Mouse (Mus musculus): ENCODE measurements around the gene March6. TPM values are rescaled to one million over a fixed set of nuclear protein-coding genes. Genes with fewer than 3 reads are reported as not detected.

March6 gene
- polyA plus RNA-seq, 1 experiment from 2014 or later: 21.7 TPM

DNA sequence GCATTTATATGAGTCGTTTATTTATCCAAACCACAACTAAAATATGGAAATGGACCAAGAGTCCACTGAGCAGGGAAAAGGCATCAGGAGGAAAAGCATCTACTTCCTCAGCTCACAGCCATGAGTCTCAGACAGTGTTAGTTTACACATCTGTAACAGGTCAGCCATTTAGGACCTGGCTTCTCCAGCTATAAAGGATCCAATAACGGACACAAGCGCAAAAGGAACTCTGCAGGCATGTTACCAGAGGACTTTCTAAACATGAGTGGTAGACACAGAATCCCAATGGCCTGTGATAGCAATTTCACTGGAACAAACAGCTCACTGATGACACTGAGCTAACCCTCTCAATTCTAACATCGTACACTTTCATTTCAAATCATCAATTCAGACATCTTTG lies 27.9 kb downstream of the March6 start:
- no peak for ATAC-seq
- H3K36me3 ChIP-seq (ENCODE audit: control insufficient read depth, insufficient read depth, low read length): peaks cover 2% of the 10 kb centered on the region; the same call in 1 of the 2 replicates

DNA sequence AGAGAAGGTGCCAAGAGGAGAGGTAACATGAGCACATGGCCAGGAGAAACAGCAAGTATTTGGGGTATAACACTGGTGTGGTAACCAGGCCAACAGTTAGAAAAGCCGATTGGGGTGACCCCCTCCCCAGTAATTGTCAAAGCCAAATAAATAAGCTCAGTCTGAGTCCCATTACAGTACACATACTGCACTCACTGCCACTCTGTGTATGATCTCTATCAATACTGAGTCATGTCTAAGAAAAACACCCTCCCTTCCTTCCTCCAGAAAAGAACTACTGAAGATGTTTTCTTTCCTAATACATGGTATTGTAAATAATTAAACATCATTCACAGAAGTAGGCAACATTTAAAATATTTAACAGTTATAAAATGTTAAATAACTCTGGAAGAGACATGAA lies 28.5 kb downstream of the March6 start:
- Histone ChIP-seq H3K4me1 (ENCODE audit: control insufficient read depth, insufficient read depth, low read length) (no peaks in the 10 kb centered on the region), H3K9ac (ENCODE audit: low read depth, low read length) (no peak overlapping the region), H3K27me3 (replicated peaks; ENCODE audit: control insufficient read depth, insufficient read depth, low read length) (no peaks in the 10 kb centered on the region), H3K27ac (ENCODE audit: low read length) (no peak overlapping the region), H3K4me2 (ENCODE audit: low read depth, low read length) (no peak overlapping the region), H3K36me3 (ENCODE audit: control insufficient read depth, insufficient read depth, low read length) (peaks cover 5% of the 10 kb centered on the region), H3K4me3 (ENCODE audit: low read length) (no peak overlapping the region), H3K9me3 (ENCODE audit: control insufficient read depth, low read length) (no peaks in the 10 kb centered on the region)
- WGBS: 100% methylated on average over 1 of the region's 1 CpGs
- ATAC-seq: no peak

More for the DNA sequence above, 27.9 kb downstream of the March6 start:
- Histone ChIP-seq H3K4me3 (ENCODE audit: low read length) (no peak overlapping the region), H3K27ac (ENCODE audit: low read length) (no peak overlapping the region), H3K4me2 (ENCODE audit: low read depth, low read length) (no peak overlapping the region), H3K9ac (ENCODE audit: low read depth, low read length) (no peak overlapping the region), H3K4me1 (ENCODE audit: control insufficient read depth, insufficient read depth, low read length) (no peaks in the 10 kb centered on the region), H3K27me3 (replicated peaks; ENCODE audit: control insufficient read depth, insufficient read depth, low read length) (no peaks in the 10 kb centered on the region), H3K9me3 (ENCODE audit: control insufficient read depth, low read length) (no peaks in the 10 kb centered on the region)
- WGBS: 92% methylated on average over 4 of the region's 4 CpGs

DNA sequence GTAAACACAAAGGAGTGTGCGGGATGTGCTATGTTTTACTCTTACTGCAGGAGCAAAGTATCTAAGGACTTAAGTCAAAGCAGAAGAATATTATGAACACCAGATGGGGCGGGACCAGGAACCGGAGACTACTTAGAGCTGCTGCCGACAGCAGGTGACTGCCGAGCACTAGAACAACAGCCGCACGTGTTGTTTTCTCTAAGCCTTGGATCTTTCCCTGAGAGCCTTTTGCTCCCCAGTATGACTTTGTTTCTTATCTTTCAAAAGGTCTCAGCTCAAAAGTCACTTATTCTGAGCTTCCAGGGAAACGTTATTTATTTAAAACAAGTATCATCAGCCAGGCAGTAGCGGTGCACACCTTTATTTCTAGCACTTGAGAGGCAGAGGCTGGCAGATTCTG lies 36.0 kb downstream of the March6 start:
- no peak overlapping the region for H3K9ac ChIP-seq (ENCODE audit: low read depth, low read length)
- no peak overlapping the region for H3K27ac ChIP-seq (ENCODE audit: low read length)
- WGBS: 94% methylated on average over 9 of the region's 9 CpGs
- no peak for ATAC-seq
- H3K4me1 ChIP-seq (ENCODE audit: control insufficient read depth, insufficient read depth, low read length): no peaks in the 10 kb centered on the region
- H3K4me2 ChIP-seq (ENCODE audit: low read depth, low read length): no peak overlapping the region
- no peaks in the 10 kb centered on the region for H3K9me3 ChIP-seq (ENCODE audit: control insufficient read depth, low read length)
- peaks cover 6% of the 10 kb centered on the region; the same call in 1 of the 2 replicates for H3K36me3 ChIP-seq (ENCODE audit: control insufficient read depth, insufficient read depth, low read length)
- H3K4me3 ChIP-seq (ENCODE audit: low read length): no peak overlapping the region
- no peaks in the 10 kb centered on the region for H3K27me3 ChIP-seq (replicated peaks; ENCODE audit: control insufficient read depth, insufficient read depth, low read length)

DNA sequence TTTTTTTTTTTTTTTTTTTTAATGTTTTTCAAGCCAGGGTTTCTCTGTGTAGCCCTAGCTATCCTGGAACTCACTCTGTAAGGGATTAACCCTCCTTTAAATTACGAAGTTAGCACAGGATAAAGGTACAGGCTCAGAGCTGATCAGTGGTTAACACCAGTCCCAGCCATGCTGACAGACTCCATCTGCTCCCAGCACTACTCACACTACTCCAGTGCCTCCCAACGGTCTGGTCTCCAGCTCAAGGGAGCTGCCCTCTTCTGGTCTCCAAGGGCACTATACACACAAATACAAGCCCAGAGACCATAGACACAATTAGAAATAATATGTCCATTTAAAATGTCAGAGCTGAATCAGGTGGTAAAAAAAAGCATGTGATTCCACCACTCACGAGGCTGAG lies 36.5 kb downstream of the March6 start:
- Histone ChIP-seq H3K27me3 (replicated peaks; ENCODE audit: control insufficient read depth, insufficient read depth, low read length) (no peaks in the 10 kb centered on the region), H3K4me2 (ENCODE audit: low read depth, low read length) (no peak overlapping the region), H3K27ac (ENCODE audit: low read length) (no peak overlapping the region), H3K9ac (ENCODE audit: low read depth, low read length) (no peak overlapping the region), H3K4me1 (ENCODE audit: control insufficient read depth, insufficient read depth, low read length) (no peaks in the 10 kb centered on the region), H3K36me3 (ENCODE audit: control insufficient read depth, insufficient read depth, low read length) (peaks cover 6% of the 10 kb centered on the region; the same call in 1 of the 2 replicates), H3K4me3 (ENCODE audit: low read length) (no peak overlapping the region), H3K9me3 (ENCODE audit: control insufficient read depth, low read length) (no peaks in the 10 kb centered on the region)
- 82% methylated on average over 3 of the region's 3 CpGs for WGBS
- ATAC-seq: no peak

DNA sequence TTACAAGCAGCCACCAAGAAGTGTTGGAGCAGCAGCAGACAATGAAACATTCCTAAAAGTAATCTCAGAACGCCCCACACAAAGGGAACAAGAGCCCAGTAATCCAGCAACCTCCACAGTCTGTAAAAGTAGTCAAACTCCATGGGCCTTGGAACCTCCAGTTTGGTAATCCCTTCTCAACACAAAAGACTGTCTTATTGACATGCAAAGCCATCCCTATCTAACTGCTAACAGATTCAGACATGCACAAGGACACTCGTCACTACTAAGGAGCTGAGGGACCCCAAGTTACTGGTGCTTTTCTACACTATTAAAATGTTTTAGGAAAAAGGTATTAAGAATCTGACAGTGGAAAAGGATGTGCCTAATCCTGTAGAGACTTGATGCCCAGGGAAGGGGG lies 43.4 kb downstream of the March6 start:
- H3K4me3 ChIP-seq (ENCODE audit: low read length): no peak overlapping the region
- no peaks in the 10 kb centered on the region for H3K27me3 ChIP-seq (replicated peaks; ENCODE audit: control insufficient read depth, insufficient read depth, low read length)
- H3K9ac ChIP-seq (ENCODE audit: low read depth, low read length): no peak overlapping the region
- 87% methylated on average over 2 of the region's 2 CpGs for WGBS
- no peaks in the 10 kb centered on the region for H3K9me3 ChIP-seq (ENCODE audit: control insufficient read depth, low read length)
- no peaks in the 10 kb centered on the region for H3K4me1 ChIP-seq (ENCODE audit: control insufficient read depth, insufficient read depth, low read length)
- H3K27ac ChIP-seq (ENCODE audit: low read length): no peak overlapping the region
- H3K36me3 ChIP-seq (ENCODE audit: control insufficient read depth, insufficient read depth, low read length): peaks cover 5% of the 10 kb centered on the region; the same call in 1 of the 2 replicates
- H3K4me2 ChIP-seq (ENCODE audit: low read depth, low read length): no peak overlapping the region
- no peak for ATAC-seq

DNA sequence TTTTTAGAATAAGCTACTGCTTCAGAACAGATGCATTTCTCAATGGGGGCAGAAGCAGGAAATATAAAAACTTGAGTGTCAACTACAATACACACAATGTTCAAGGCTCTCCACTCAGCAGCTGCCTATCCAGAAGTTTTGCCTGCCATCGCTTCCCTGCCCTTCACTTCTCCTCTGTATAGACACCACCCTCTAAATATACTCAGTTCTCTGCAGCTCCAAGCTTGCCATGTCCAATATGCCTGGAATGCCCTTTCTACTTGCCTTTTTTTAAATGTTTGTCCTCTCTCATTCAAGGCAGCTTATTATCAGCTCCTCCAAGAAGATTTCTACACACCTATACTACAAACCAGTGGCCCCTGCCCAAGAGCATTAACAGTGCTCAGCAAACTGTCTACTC lies 54.2 kb downstream of the March6 start:
- no peak overlapping the region for H3K4me2 ChIP-seq (ENCODE audit: low read depth, low read length)
- H3K4me1 ChIP-seq (ENCODE audit: control insufficient read depth, insufficient read depth, low read length): no peaks in the 10 kb centered on the region
- no peak overlapping the region for H3K4me3 ChIP-seq (ENCODE audit: low read length)
- 94% methylated on average over 1 of the region's 1 CpGs for WGBS
- no peak for ATAC-seq
- H3K27me3 ChIP-seq (replicated peaks; ENCODE audit: control insufficient read depth, insufficient read depth, low read length): no peaks in the 10 kb centered on the region
- peaks cover 5% of the 10 kb centered on the region; the same call in 1 of the 2 replicates for H3K36me3 ChIP-seq (ENCODE audit: control insufficient read depth, insufficient read depth, low read length)
- H3K9ac ChIP-seq (ENCODE audit: low read depth, low read length): no peak overlapping the region
- no peaks in the 10 kb centered on the region for H3K9me3 ChIP-seq (ENCODE audit: control insufficient read depth, low read length)
- H3K27ac ChIP-seq (ENCODE audit: low read length): no peak overlapping the region

DNA sequence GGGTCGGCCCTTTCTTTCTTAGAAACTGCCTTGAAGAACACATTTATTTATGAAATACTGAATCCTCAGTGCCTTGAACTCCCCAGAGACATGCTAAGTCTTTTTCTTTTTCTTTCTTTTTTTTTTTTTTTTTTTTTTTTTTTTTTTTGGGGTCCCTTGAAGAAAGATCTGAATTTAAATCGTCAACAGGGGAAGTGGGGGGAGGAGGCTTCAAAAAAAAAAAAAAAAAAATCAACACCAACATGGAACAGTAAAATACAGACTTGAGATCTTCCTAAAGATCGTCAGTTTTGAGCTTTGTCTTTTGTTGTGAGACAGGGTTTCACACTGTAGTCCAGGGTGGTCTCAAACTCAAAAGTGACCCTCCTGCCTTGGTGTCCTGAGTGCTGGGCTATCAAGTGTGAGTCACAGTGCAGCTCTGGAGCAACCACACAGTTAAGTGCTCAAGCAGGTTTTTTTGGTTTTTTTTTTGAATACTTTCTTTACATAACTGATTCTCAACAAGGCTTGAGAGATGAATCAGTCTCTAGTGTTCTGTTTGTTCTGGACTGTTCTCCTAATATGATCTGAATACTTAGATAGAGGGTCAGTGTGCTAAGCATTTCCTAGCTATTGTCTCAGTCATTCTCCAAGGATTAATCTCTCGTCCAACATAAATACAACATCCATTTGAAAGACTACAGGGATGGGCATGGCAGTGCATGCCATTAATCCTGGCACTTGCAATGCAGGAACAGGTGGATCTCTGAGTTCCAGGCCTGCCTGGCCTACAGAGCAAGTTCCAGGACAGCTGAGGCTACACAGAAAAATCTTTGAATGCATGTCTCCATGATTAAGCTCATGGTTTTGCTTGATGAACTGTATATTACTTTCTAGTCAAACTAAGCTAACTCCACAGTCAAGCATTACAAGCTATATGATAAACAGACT lies 57.9 kb downstream of the March6 start:
- H3K4me2 ChIP-seq (ENCODE audit: low read depth, low read length): no peak overlapping the region
- no peaks in the 10 kb centered on the region for H3K27me3 ChIP-seq (replicated peaks; ENCODE audit: control insufficient read depth, insufficient read depth, low read length)
- H3K9me3 ChIP-seq (ENCODE audit: control insufficient read depth, low read length): no peaks in the 10 kb centered on the region
- ATAC-seq: no peak
- H3K36me3 ChIP-seq (ENCODE audit: control insufficient read depth, insufficient read depth, low read length): no peaks in the 10 kb centered on the region
- no peak overlapping the region for H3K27ac ChIP-seq (ENCODE audit: low read length)
- no peak overlapping the region for H3K9ac ChIP-seq (ENCODE audit: low read depth, low read length)
- no peaks in the 10 kb centered on the region for H3K4me1 ChIP-seq (ENCODE audit: control insufficient read depth, insufficient read depth, low read length)
- H3K4me3 ChIP-seq (ENCODE audit: low read length): no peak overlapping the region
- 72% methylated on average over 4 of the region's 4 CpGs for WGBS

DNA sequence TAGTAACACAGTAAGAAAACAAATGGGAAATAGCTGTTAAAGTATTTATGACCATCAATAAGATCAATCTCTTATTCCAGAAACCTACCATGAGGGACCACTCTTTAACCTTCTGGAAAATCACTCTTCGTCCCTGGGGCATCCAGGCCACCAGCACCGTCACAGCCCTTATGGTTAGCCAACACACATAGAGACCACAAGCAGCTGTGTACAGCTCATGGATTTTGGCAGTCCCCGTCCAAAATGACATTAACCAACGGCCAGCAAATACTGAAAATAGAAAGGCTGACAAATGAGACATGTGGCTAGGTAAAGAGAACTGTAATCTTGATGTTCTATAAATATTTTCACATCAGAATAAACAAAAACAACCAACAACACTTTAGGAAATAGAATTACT lies 59.3 kb downstream of the March6 start:
- H3K27me3 ChIP-seq (replicated peaks; ENCODE audit: control insufficient read depth, insufficient read depth, low read length): no peaks in the 10 kb centered on the region
- WGBS: 90% methylated on average over 4 of the region's 4 CpGs
- no peak overlapping the region for H3K4me3 ChIP-seq (ENCODE audit: low read length)
- no peaks in the 10 kb centered on the region for H3K4me1 ChIP-seq (ENCODE audit: control insufficient read depth, insufficient read depth, low read length)
- peaks cover 2% of the 10 kb centered on the region; the same call in 1 of the 2 replicates for H3K36me3 ChIP-seq (ENCODE audit: control insufficient read depth, insufficient read depth, low read length)
- no peak overlapping the region for H3K27ac ChIP-seq (ENCODE audit: low read length)
- H3K9me3 ChIP-seq (ENCODE audit: control insufficient read depth, low read length): no peaks in the 10 kb centered on the region
- H3K4me2 ChIP-seq (ENCODE audit: low read depth, low read length): no peak overlapping the region
- no peak overlapping the region for H3K9ac ChIP-seq (ENCODE audit: low read depth, low read length)
- ATAC-seq: no peak

DNA sequence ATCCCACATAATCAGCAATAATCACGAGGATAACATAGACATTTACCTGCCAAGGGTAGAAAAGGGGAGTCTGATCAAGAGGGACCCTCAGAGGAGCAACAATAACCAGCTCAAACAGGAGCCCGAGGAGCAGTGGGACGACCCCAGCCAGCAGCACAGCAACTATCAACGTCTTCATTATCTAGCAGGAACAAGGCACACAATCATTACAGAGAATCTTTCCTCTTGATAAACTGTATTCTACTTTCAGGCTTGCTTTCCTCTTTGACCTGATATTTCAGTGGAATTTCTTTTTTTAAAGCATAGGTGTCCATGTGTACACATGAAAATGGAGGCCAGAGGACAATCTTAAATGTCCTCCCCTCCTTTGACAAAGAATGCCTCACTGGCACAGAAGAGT lies 61.4 kb downstream of the March6 start:
- H3K4me1 ChIP-seq (ENCODE audit: control insufficient read depth, insufficient read depth, low read length): no peaks in the 10 kb centered on the region
- H3K9ac ChIP-seq (ENCODE audit: low read depth, low read length): no peak overlapping the region
- no peak for ATAC-seq
- 81% methylated on average over 4 of the region's 4 CpGs for WGBS
- H3K27me3 ChIP-seq (replicated peaks; ENCODE audit: control insufficient read depth, insufficient read depth, low read length): no peaks in the 10 kb centered on the region
- H3K27ac ChIP-seq (ENCODE audit: low read length): no peak overlapping the region
- no peak overlapping the region for H3K4me2 ChIP-seq (ENCODE audit: low read depth, low read length)
- peaks cover 10% of the 10 kb centered on the region for H3K36me3 ChIP-seq (ENCODE audit: control insufficient read depth, insufficient read depth, low read length)
- H3K4me3 ChIP-seq (ENCODE audit: low read length): no peak overlapping the region
- no peaks in the 10 kb centered on the region for H3K9me3 ChIP-seq (ENCODE audit: control insufficient read depth, low read length)
